Mouse (Mus musculus) small intestine, adult 2 months (tissue): ENCODE measurements at regions not wholly inside any gene's neighbourhood (a gene's known extent, or its start where the extent isn't known, plus 50 kb on each side); places are given as distances from the start of the nearest gene placed in this dataset.

Experiments used
- CTCF ChIP-seq: fragments of 200-500 bp; IDR thresholded peaks from 2 replicates; pipeline ENCODE4 v1.5.1; 2012; ENCODE audit warnings: low read depth, mild to moderate bottlenecking, control low read depth, inconsistent platforms, low read length, moderate library complexity, mixed read lengths; ENCODE audit not compliant: insufficient replicate concordance, insufficient read length; ENCODE audit errors: extremely low read depth
- POLR2A ChIP-seq: fragments of 200-500 bp; IDR thresholded peaks from 2 replicates; pipeline ENCODE4 v1.6.1; 2012; ENCODE audit warnings: low read depth, mild to moderate bottlenecking, control low read depth, inconsistent platforms, low read length, moderate library complexity

GRCm38 (mm10) chr13:35389781-35390525 is 269.7 kb upstream of the Cdyl start:
- TF ChIP-seq POLR2A: no peak
- no peak for TF ChIP-seq CTCF
